Mouse (Mus musculus) E14TG2a.4 (cell line): ENCODE results near the gene 4933428G20Rik.

Source experiments
- CTCF ChIP-seq: conservative IDR thresholded peaks from 2 replicates; pipeline ENCODE4 v1.5.1; 2014; ENCODE audit warnings: low read length
- POU5F1 ChIP-seq: IDR thresholded peaks from 2 replicates; pipeline ENCODE4 v1.6.1; 2014; ENCODE audit warnings: low read length, borderline replicate concordance

GRCm38 (mm10) chr11:97524306-97524705 lies 24.2 kb upstream of the 4933428G20Rik start:
- TF ChIP-seq CTCF (no peak), POU5F1 (no peak)
